Mouse (Mus musculus) liver, embryonic 14.5 days (tissue): ENCODE measurements at regions not wholly inside any gene's neighbourhood (a gene's known extent, or its start where the extent isn't known, plus 50 kb on each side); places are given as distances from the start of the nearest gene placed in this dataset.

Experiments used
- CTCF ChIP-seq: IDR thresholded peaks from 2 replicates; pipeline ENCODE4 v1.5.1; 2016; ENCODE audit warnings: antibody characterized with exemption, low read depth, control low read depth
- EP300 ChIP-seq: IDR thresholded peaks from 2 replicates; pipeline ENCODE4 v1.6.1; 2016; ENCODE audit warnings: antibody characterized with exemption, low read depth

DNA sequence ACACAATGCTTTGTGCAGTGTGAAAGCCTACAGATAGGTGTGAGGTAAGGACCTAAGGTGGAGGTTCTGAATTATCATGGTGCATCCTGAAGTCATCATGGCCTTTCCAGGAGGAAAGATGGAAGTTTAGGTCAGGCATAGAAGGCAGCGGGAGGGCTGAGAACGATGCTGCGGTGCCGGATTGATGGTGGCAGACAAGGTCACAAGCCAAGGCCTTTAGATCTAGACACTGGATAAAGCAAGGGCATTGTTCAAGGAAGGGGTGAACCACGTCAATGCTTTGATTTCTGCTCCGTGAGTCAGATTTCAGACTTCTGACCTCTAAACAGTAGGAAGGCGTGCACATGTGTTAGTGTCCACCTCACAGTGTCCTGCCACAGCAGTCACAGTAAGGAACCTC, 365.5 kb upstream of the Fam19a5 start:
- TF ChIP-seq CTCF (no peak), EP300 (no peak)
